Mouse (Mus musculus) intestine, postnatal 0 days (tissue): Measurements from ENCODE around the gene Dock9. TPM values are rescaled to one million over a fixed set of nuclear protein-coding genes. Genes with fewer than 3 reads are reported as not detected.

Experiments used
- ATAC-seq: fragments of 200-750 bp; cut with Nextera tagmentation; 2 replicates; pipeline ENCODE4 v1.8.0; 2017; ENCODE audit warnings: mild to moderate bottlenecking, moderate TSS enrichment, moderate library complexity
- H3K27ac ChIP-seq: fragments of 300-500 bp; sonication (generic); 2 replicates; pipeline ENCODE4 v1.5.1; 2014; ENCODE audit warnings: mild to moderate bottlenecking, low read depth, low read length, moderate library complexity
- H3K27me3 ChIP-seq: fragments of 300-500 bp; sonication (generic); replicated peaks from 2 replicates; pipeline ENCODE4 v1.6.1; 2014; ENCODE audit warnings: low read length, mixed read lengths; ENCODE audit not compliant: control insufficient read depth, insufficient read depth
- H3K36me3 ChIP-seq: fragments of 300-500 bp; sonication (generic); 2 replicates; pipeline ENCODE4 v1.6.1; 2014; ENCODE audit warnings: mild to moderate bottlenecking, moderate library complexity; ENCODE audit not compliant: control insufficient read depth, insufficient read depth
- H3K4me1 ChIP-seq: fragments of 300-500 bp; sonication (generic); replicated peaks from 2 replicates; pipeline ENCODE4 v1.6.1; 2014; ENCODE audit warnings: antibody characterized with exemption, low read length, mixed read lengths; ENCODE audit not compliant: control insufficient read depth, insufficient read depth
- H3K4me2 ChIP-seq: fragments of 300-500 bp; sonication (generic); replicated peaks from 2 replicates; pipeline ENCODE4 v1.6.1; 2014; ENCODE audit warnings: low read depth, mild to moderate bottlenecking, moderate library complexity
- H3K4me3 ChIP-seq: fragments of 300-500 bp; sonication (generic); 2 replicates; pipeline ENCODE4 v1.5.1; 2014; ENCODE audit warnings: low read depth, low read length
- H3K9ac ChIP-seq: fragments of 300-500 bp; sonication (generic); 2 replicates; pipeline ENCODE4 v1.6.1; 2014; ENCODE audit warnings: mild to moderate bottlenecking, low read depth, low read length
- H3K9me3 ChIP-seq: fragments of 300-500 bp; sonication (generic); 2 replicates; pipeline ENCODE4 v1.6.1; 2016; ENCODE audit warnings: mixed run types; ENCODE audit not compliant: control insufficient read depth
- CTCF ChIP-seq: sonication (generic); IDR thresholded peaks from 2 replicates; pipeline ENCODE4 v1.5.1; 2016; ENCODE audit warnings: low read depth, mild to moderate bottlenecking, control low read depth, antibody characterized with exemption, moderate library complexity
- WGBS: fragments of 180-500 bp; shearing (Covaris S2); extraction: QIAGEN DNeasy Blood & Tissue Kit; methylation state at CpG from one replicate; pipeline ENCODE4 v1.1.7; 2014; 5-methylcytosine and 5-hydroxymethylcytosine counted together
- polyA plus RNA-seq: library from polyadenylated mRNA; unstranded; fragments of >200 nt; fragmentation: Nextera tagmentation; extraction: Ambion mirVana; gene quantifications from 2 replicates; pipeline ENCODE4 v1.2.1, GENCODE M21; 2015

The Dock9 gene
- polyA plus RNA-seq, 1 experiment from 2014 or later: 6.2 TPM

DNA sequence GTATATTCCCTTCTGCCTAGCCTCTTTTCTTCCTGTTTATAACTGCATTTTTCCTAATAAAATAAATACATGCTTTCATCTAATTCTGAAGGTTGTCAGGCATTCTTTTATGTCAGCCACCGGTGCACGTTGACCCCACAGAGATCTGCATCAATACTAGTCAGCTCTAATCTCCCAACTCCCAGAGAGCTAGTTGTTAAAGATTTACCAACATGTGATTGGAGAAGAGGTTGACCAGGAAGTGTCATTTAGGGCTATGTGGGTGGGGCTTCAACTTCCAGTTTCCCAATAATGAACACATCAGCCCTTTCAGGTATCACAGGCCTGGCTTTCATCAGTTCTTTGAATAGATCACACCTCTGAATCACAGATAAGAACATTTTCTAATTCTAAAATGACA, 288.7 kb downstream of the Dock9 start:
- no peak for TF ChIP-seq CTCF
- Histone ChIP-seq H3K9ac (no peak overlapping the region), H3K27me3 (no peaks in the 10 kb centered on the region), H3K9me3 (no peaks in the 10 kb centered on the region), H3K4me3 (no peak overlapping the region), H3K36me3 (no peaks in the 10 kb centered on the region), H3K4me2 (no peak overlapping the region), H3K27ac (no peak overlapping the region), H3K4me1 (no peaks in the 10 kb centered on the region)
- no peak for ATAC-seq
- 30% methylated on average over 2 of the region's 2 CpGs for WGBS

DNA sequence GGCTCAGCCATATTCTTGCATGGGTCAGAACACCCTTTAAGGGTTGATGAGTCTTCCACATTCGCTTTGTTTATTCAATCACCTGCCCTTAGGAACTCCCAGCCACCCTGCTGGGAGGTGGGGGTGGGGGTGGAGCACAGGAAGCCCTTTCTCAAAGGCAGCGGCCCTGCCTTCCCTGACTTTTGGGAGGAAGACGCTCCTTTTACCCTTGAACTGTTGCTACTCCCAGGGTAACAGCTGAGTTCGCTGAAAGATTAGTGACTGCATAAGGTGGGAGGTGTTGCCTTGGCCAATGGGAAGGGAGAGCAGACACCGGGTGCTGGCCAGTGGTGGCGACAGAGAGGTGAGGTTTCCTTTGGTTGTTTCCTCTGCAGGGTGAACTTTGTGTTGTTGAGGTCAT, 291.3 kb downstream of the Dock9 start:
- H3K27ac ChIP-seq: no peak overlapping the region
- no peak overlapping the region for H3K9ac ChIP-seq
- peak; percentile 50 for TF ChIP-seq CTCF
- WGBS: 27% methylated on average over 6 of the region's 6 CpGs
- no peaks in the 10 kb centered on the region for H3K36me3 ChIP-seq
- H3K4me1 ChIP-seq: no peaks in the 10 kb centered on the region; the same call in 1 of the 2 replicates
- no peak overlapping the region for H3K4me3 ChIP-seq
- peak; percentile 61 for ATAC-seq
- no peaks in the 10 kb centered on the region for H3K9me3 ChIP-seq
- no peak overlapping the region; the same call in 1 of the 2 replicates for H3K4me2 ChIP-seq
- H3K27me3 ChIP-seq: no peaks in the 10 kb centered on the region

DNA sequence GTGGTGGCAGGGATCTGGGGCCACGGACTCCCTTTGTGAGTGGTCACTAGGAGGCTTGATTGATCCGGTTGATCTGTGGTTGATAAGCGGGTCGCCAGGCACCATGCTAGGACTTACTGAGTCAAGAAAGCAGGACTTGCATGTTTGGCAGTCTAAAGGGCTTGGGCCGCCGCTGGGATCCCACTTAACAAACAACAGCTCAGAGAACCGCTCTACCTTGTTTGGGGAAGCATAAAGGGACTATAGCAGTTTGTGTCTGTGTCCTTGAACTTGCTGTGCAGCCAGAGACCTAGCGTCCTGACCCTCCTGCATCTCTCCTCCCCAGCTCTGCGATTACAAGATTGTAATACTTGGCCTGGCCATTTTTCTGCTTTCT, 292.2 kb downstream of the Dock9 start:
- no peaks in the 10 kb centered on the region; the same call in 1 of the 2 replicates for H3K4me1 ChIP-seq
- peak overlapping the region; percentile 42 for H3K4me3 ChIP-seq
- peak overlapping the region; percentile 68 for H3K4me2 ChIP-seq
- no peaks in the 10 kb centered on the region for H3K9me3 ChIP-seq
- H3K27me3 ChIP-seq: no peaks in the 10 kb centered on the region
- H3K9ac ChIP-seq: peak overlapping the region; percentile 57; the same call in 1 of the 2 replicates
- no peaks in the 10 kb centered on the region for H3K36me3 ChIP-seq
- TF ChIP-seq CTCF: no peak
- ATAC-seq: no peak
- 42% methylated on average over 9 of the region's 9 CpGs for WGBS
- H3K27ac ChIP-seq: 0 out of 2 replicates have a peak overlapping the region, but pooled peaks have one; percentile 80

DNA sequence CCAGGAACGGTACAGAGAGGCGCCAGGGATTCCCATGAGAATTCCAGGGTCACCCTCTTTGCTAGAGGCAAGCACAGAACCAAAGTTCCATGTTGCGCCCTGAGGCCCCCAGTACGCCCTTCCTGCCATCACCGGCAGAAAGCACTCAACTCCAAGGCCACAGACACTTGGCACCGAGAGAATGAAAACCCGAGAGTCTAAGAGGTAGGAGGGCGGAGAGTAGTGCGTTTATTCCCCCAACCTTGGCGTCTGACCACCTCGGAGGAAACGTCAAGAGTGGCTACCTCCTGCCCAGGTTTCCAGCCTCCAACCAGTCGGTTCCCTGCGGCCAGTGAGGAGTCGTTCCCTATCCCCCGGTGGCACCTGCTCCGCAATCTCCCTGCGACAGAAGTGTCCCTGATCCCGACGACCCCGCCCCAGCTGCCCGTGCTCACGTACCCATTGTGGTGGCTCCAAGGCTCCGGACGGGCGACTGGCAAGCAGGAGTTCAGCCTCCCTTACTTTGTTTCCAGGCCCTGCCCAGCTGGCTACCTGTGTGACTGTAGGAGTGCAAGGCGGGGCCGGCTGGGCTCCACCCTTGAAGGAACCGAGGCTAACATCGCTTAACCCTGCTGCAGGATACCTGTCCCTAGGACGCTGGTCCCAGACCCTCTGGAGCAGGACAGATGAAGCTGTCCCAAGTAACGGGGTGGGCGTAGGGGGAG, 292.7 kb downstream of the Dock9 start, which contains the start of gene Slc15a1:
Gene Slc15a1 (minus strand): TSS at position 472 of the 704 bp plus-strand sequence.
- Histone ChIP-seq H3K36me3 (no peaks in the 10 kb centered on the region), H3K4me2 (peak within 1 kb of the TSS; percentile 68), H3K27me3 (no peaks in the 10 kb centered on the region), H3K4me1 (no peaks in the 10 kb centered on the region; the same call in 1 of the 2 replicates), H3K9me3 (no peaks in the 10 kb centered on the region), H3K4me3 (peak within 1 kb of the TSS; percentile 42), H3K27ac (peak within 1 kb of the TSS; percentile 80), H3K9ac (peak within 1 kb of the TSS; percentile 57)
- 12% methylated on average over 33 of the region's 33 CpGs for WGBS
- peak; percentile 59 for ATAC-seq
- no peak for TF ChIP-seq CTCF

DNA sequence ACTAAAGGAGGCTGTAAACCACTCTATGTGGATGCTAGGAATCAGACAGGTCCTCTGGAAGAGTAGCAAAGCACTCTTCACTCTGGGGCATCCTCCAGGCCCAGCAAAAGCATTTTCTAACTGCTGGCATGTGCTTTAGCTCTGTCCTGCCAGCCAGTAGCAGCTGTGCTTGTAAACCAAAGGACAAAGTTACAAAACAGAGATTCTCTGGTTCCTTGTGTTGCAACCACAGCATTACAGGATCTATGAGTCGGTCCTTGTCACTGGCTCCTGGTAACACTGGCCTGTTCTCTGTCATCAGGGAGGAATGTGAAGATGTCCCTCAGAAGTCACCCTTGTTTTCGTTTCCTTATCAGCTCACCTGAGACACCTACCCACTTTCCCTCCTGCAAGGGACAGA, 297.1 kb downstream of the Dock9 start:
- TF ChIP-seq CTCF: no peak
- H3K27ac ChIP-seq: no peak overlapping the region
- no peak for ATAC-seq
- H3K27me3 ChIP-seq: no peaks in the 10 kb centered on the region
- H3K4me1 ChIP-seq: no peaks in the 10 kb centered on the region; the same call in 1 of the 2 replicates
- H3K4me3 ChIP-seq: no peak overlapping the region
- no peaks in the 10 kb centered on the region for H3K36me3 ChIP-seq
- H3K4me2 ChIP-seq: no peak overlapping the region
- no peak overlapping the region for H3K9ac ChIP-seq
- 36% methylated on average over 2 of the region's 2 CpGs for WGBS
- H3K9me3 ChIP-seq: no peaks in the 10 kb centered on the region

DNA sequence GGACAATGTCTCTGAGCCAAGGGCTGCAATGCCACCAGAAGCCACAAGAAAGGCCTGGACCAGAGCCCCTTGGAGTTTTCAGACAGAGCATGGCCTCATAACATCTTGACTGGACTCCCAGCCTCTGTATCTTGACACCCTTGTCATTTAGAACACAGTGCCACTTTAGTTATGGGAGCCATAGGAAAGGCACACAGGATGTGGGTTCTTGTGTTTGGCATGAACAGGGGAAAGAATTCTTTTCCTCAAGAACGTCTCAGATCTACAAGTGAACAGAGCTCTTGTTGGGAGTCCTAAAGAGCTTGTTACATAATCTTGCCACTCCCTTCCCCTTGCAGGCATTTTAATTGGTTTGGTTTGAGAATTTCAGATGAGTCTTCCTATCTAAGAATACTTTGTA, 297.9 kb downstream of the Dock9 start:
- no peak overlapping the region for H3K4me3 ChIP-seq
- WGBS: 19% methylated on average over 1 of the region's 1 CpGs
- no peak for ATAC-seq
- H3K27ac ChIP-seq: no peak overlapping the region
- no peaks in the 10 kb centered on the region for H3K9me3 ChIP-seq
- TF ChIP-seq CTCF: no peak
- no peak overlapping the region for H3K4me2 ChIP-seq
- no peak overlapping the region for H3K9ac ChIP-seq
- no peaks in the 10 kb centered on the region for H3K36me3 ChIP-seq
- H3K4me1 ChIP-seq: peaks cover 5% of the 10 kb centered on the region; the same call in 1 of the 2 replicates
- no peaks in the 10 kb centered on the region for H3K27me3 ChIP-seq
